Mouse (Mus musculus): ENCODE measurements around the gene Zfp872. TPM values are rescaled to one million over a fixed set of nuclear protein-coding genes. Genes with fewer than 3 reads are reported as not detected.
A peak's percentile ranks its signal among the peaks of the same experiment; 100 is the strongest.
"Not testable (repeated sequence)": the region's sequence is repeated elsewhere in the genome, so short reads cannot be mapped to it uniquely, and the experiment has no call there.

Zfp872 gene
- polyA plus RNA-seq (2014; fragmentation: Nextera tagmentation; extraction: Ambion mirVana), result 0.07 and 0.55 TPM in 2 replicates

DNA sequence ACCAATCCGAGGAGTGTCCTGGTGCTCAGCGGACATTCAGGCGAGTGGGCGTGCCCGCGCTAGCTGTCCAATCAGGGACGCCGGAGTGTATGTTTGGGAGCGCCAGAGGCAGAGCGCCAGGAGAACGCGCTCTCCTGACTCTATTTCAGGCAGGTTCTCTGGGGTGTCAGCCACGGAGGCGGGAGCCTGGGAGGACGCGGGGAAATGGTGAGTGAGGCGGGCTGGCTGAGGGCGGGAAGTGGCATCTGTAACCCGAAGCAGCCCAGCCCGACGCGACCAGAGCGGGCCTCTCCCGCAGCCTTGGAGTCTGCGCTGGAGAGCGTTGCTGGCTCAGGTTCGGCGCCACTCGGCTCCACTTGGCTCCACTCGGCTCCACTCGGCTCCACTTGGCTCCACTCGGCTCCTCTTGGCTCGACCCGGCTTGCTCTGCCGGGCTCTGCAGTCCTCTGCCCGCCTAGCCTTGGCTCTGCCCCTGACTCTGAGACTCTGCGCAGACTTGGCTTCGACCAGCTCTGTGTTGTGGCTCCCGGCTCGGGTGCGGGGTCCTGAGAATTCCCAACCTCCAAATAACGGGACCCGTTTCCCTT lies at the start of gene Zfp872:
Zfp872 (plus strand) TSS at position 66 of the 587 bp plus-strand sequence.
- Histone ChIP-seq H3K27ac (replicated peaks; ENCODE audit: low read depth, low read length) (no peak within 1 kb of the TSS), H3K4me2 (ENCODE audit: low read length) (peak within 1 kb of the TSS; percentile 66), H3K9ac (replicated peaks; ENCODE audit: low read length) (peak within 1 kb of the TSS; percentile 47), H3K27me3 (ENCODE audit: control insufficient read depth, insufficient read depth, low read length) (peaks cover 6% of the 10 kb centered on the region; the same call in 1 of the 2 replicates), H3K36me3 (ENCODE audit: control insufficient read depth, insufficient read depth, low read length) (no peaks in the 10 kb centered on the region), H3K4me3 (replicated peaks; ENCODE audit: low read depth, low read length) (peak within 1 kb of the TSS; percentile 39), H3K4me1 (ENCODE audit: control insufficient read depth, insufficient read depth, low read length) (no peaks in the 10 kb centered on the region), H3K9me3 (ENCODE audit: control insufficient read depth, low read length) (peaks cover 8% of the 10 kb centered on the region; the same call in 1 of the 2 replicates)
- 15% methylated on average over 43 of the region's 43 CpGs for WGBS
- DNase-seq (peak; percentile 63), ATAC-seq (ENCODE audit: low FRiP score, low TSS enrichment) (peak; percentile 72)

DNA sequence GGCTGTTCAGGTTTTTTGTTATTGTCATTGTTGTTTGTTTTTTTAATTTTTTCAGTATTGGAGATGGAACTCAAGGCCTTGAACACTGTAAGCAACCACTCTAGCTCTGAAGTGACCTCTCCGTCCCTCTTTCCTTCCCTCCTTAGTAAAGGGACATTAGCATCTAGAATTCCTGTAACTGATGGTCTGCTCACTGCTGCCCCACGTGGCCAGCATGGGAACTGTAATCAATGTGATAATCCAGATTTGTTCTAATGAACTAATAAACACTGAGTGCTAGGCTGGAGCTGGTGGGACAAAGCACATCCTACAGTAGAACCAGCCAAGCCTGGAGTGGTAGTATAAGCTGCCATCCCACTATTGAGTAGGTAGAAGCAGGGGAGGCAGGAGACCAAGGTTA lies 49.4 kb upstream of the Zfp872 start:
- no peaks in the 10 kb centered on the region for H3K9me3 ChIP-seq (ENCODE audit: control insufficient read depth, low read length)
- WGBS, result 30% methylated on average over 2 of the region's 2 CpGs
- no peak overlapping the region for H3K4me3 ChIP-seq (replicated peaks; ENCODE audit: low read depth, low read length)
- DNase-seq, result peak; percentile 64
- no peaks in the 10 kb centered on the region for H3K27me3 ChIP-seq (ENCODE audit: control insufficient read depth, insufficient read depth, low read length)
- no peak overlapping the region for H3K4me2 ChIP-seq (ENCODE audit: low read length)
- no peak overlapping the region for H3K27ac ChIP-seq (replicated peaks; ENCODE audit: low read depth, low read length)
- no peaks in the 10 kb centered on the region for H3K4me1 ChIP-seq (ENCODE audit: control insufficient read depth, insufficient read depth, low read length)
- H3K36me3 ChIP-seq (ENCODE audit: control insufficient read depth, insufficient read depth, low read length), result no peaks in the 10 kb centered on the region
- ATAC-seq (ENCODE audit: low FRiP score, low TSS enrichment), result no peak
- H3K9ac ChIP-seq (replicated peaks; ENCODE audit: low read length), result no peak overlapping the region

DNA sequence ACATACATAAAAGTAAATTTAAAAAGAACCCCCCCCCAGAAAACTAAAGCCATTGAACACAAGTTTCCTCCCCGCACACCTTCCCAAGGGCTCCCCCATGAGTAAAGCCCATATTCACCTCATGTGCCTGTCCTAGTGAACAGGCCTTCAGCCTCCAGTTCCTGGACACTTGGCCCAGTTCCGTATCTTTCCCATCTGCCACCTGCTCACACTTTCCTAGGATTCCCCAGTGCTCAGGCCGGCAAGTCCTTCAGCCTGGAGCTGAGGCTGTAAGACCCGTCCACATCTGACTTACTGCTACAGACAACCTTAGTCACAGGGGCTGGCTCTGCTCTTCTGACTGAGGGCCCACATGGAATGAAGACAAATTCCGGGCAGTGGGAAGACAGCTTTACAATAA lies 48.1 kb upstream of the Zfp872 start:
- H3K4me3 ChIP-seq (replicated peaks; ENCODE audit: low read depth, low read length), result no peak overlapping the region
- no peak overlapping the region for H3K27ac ChIP-seq (replicated peaks; ENCODE audit: low read depth, low read length)
- H3K4me2 ChIP-seq (ENCODE audit: low read length), result no peak overlapping the region
- DNase-seq (no peak), ATAC-seq (ENCODE audit: low FRiP score, low TSS enrichment) (no peak)
- 88% methylated on average over 5 of the region's 5 CpGs for WGBS
- no peaks in the 10 kb centered on the region for H3K36me3 ChIP-seq (ENCODE audit: control insufficient read depth, insufficient read depth, low read length)
- H3K27me3 ChIP-seq (ENCODE audit: control insufficient read depth, insufficient read depth, low read length), result no peaks in the 10 kb centered on the region
- no peaks in the 10 kb centered on the region for H3K4me1 ChIP-seq (ENCODE audit: control insufficient read depth, insufficient read depth, low read length)
- no peak overlapping the region for H3K9ac ChIP-seq (replicated peaks; ENCODE audit: low read length)
- no peaks in the 10 kb centered on the region for H3K9me3 ChIP-seq (ENCODE audit: control insufficient read depth, low read length)

DNA sequence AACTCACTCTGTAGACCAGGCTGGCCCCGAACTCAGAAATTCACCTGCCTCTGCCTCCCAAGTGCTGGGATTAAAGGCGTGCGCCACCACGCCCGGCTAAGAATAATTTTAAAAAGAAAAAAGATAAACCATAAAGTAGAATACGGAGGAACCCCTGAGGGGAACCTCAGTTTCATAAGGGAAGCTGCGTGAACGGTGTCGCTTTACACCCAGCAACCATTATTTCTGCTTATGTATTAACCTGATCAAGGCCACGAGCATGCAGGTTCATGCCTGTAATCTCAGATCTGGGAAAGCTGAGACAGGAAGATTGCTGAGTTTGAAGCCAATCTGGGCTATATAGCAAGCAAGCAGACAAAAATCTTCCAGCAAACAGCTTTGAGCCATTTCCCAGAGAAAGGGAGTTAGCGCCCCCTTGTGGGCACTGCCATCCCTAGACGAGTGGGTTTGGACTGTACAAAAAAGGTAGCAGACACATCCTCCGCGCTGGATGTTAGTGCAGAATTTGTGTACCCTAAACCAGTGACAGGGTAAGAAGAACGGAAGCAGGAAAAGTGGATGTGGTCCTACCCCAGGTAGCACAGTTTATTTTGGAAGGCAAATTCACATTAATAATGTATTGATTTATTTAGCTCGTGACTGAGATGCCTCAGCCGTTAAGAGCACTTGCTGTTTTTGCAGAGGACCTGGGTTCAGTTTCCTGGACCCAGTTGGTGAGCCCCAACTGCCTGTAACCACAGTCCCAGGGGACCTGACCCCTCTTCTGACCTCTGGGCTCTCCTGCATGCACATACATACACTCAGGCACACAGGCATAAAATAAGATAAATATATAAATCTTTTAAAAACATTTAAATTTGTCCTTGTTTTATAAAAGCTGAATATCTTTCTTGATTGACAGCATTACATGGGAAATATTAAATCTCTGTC lies 44.5 kb upstream of the Zfp872 start:
- DNase-seq (peak; percentile 94), ATAC-seq (ENCODE audit: low FRiP score, low TSS enrichment) (peak; percentile 50; the same call in 1 of the 2 replicates)
- Histone ChIP-seq H3K36me3 (ENCODE audit: control insufficient read depth, insufficient read depth, low read length) (no peaks in the 10 kb centered on the region), H3K4me1 (ENCODE audit: control insufficient read depth, insufficient read depth, low read length) (no peaks in the 10 kb centered on the region), H3K27me3 (ENCODE audit: control insufficient read depth, insufficient read depth, low read length) (no peaks in the 10 kb centered on the region), H3K9me3 (ENCODE audit: control insufficient read depth, low read length) (no peaks in the 10 kb centered on the region; the same call in 1 of the 2 replicates), H3K4me2 (ENCODE audit: low read length) (no peak overlapping the region), H3K4me3 (replicated peaks; ENCODE audit: low read depth, low read length) (no peak overlapping the region), H3K27ac (replicated peaks; ENCODE audit: low read depth, low read length) (no peak overlapping the region), H3K9ac (replicated peaks; ENCODE audit: low read length) (no peak overlapping the region)
- WGBS, result 53% methylated on average over 17 of the region's 17 CpGs

DNA sequence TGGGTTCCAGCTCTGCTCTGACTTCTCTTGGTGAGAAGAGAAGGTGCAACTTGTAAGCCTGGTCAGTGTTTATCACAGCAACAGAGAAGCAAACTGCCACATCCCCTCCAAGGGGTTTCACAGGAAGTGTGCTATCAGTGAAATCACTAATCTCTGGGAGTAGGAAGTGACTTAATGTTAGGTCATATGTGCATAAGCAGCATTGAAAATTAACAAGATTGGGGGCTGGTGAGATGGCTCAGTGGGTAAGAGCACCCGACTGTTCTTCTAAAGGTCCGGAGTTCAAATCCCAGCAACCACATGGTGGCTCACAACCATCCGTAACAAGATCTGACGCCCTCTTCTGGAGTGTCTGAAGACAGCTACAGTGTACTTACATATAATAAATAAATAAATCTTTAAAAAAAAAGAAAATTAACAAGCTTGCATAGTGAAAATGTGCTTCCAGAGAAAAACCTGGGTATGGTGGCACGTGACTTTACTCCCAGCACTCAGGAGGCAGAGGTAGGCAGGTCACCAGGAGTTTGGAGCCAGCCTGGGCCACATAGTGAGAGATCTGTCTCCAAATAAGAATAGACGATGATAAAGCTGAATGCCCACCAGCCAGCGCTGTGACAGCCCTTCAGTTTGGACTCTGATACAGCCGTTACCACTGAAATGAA lies 43.5 kb upstream of the Zfp872 start:
- Histone ChIP-seq H3K4me3 (replicated peaks; ENCODE audit: low read depth, low read length) (no peak overlapping the region), H3K4me2 (ENCODE audit: low read length) (no peak overlapping the region), H3K27ac (replicated peaks; ENCODE audit: low read depth, low read length) (no peak overlapping the region), H3K36me3 (ENCODE audit: control insufficient read depth, insufficient read depth, low read length) (no peaks in the 10 kb centered on the region), H3K4me1 (ENCODE audit: control insufficient read depth, insufficient read depth, low read length) (no peaks in the 10 kb centered on the region), H3K27me3 (ENCODE audit: control insufficient read depth, insufficient read depth, low read length) (no peaks in the 10 kb centered on the region), H3K9me3 (ENCODE audit: control insufficient read depth, low read length) (no peaks in the 10 kb centered on the region; the same call in 1 of the 2 replicates), H3K9ac (replicated peaks; ENCODE audit: low read length) (no peak overlapping the region)
- ATAC-seq (ENCODE audit: low FRiP score, low TSS enrichment) (no peak), DNase-seq (no peak)
- 79% methylated on average over 6 of the region's 8 CpGs for WGBS

DNA sequence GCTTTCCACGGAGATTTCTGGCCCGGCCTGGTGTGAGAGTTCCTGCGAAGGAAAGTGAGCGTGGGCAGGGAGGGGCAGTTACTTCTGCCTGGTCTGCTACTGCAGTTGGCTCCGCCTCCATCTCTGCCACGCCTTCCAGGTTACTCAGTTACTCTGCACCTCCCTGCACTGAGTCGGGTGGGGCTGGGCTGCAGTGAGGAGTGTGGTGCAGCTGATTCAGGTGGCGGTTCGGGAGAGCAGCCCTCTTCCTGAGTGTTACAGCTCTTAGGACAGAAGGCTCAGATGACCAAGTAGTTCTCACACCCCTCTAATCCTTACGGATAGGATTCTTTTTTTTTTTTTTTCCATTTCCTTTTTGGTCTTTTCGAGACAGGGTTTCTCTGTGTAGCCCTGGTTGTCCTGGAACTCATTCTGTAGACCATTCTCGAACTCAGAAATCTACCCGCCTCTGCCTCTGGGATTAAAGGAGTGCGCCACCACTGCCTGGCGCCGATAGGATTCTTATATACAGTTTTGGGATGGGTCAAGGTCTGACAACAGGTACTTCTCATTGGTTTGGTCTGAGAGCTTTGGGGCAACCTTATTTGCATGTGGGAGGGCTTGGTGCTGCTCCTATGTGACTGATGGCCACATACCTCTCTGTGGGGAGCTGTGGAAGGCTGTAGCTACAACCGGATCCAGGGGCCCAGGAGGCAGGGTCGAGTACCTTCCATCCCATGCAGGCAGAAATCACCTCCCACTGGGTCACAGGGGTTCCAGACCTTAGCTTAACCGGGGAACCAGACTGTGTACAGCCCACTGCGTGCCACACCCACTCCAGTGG lies 38.3 kb upstream of the Zfp872 start:
- Histone ChIP-seq H3K4me3 (replicated peaks; ENCODE audit: low read depth, low read length) (no peak overlapping the region), H3K9me3 (ENCODE audit: control insufficient read depth, low read length) (no peaks in the 10 kb centered on the region; the same call in 1 of the 2 replicates), H3K9ac (replicated peaks; ENCODE audit: low read length) (no peak overlapping the region), H3K4me1 (ENCODE audit: control insufficient read depth, insufficient read depth, low read length) (no peaks in the 10 kb centered on the region), H3K27me3 (ENCODE audit: control insufficient read depth, insufficient read depth, low read length) (no peaks in the 10 kb centered on the region), H3K4me2 (ENCODE audit: low read length) (no peak overlapping the region), H3K27ac (replicated peaks; ENCODE audit: low read depth, low read length) (no peak overlapping the region), H3K36me3 (ENCODE audit: control insufficient read depth, insufficient read depth, low read length) (no peaks in the 10 kb centered on the region)
- ATAC-seq (ENCODE audit: low FRiP score, low TSS enrichment) (no peak), DNase-seq (no peak)
- WGBS, result 81% methylated on average over 20 of the region's 20 CpGs

DNA sequence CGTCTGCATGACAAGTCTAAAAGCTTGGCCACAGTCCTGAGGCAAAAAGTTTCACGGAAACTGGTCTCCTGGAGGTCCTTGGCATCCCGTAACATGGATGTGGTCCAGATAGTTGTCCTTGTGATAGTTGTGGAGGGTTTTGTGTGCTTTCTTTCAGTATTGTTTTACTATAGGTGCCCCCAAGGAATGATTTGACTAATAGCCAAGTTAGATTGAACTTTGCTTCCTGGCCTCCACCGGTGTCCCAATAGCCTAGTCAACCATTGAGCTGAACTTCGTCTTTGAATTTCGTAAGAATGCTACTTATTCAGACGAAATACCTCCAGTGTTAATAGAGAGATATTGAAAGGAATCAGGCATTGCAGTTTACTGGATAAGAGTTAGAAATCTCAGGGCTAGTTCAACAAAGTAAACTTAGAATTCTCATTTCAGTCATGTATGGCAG lies 37.6 kb upstream of the Zfp872 start:
- H3K9ac ChIP-seq (replicated peaks; ENCODE audit: low read length); H3K4me2 ChIP-seq (ENCODE audit: low read length); H3K9me3 ChIP-seq (ENCODE audit: control insufficient read depth, low read length); H3K27me3 ChIP-seq (ENCODE audit: control insufficient read depth, insufficient read depth, low read length); H3K4me1 ChIP-seq (ENCODE audit: control insufficient read depth, insufficient read depth, low read length); H3K36me3 ChIP-seq (ENCODE audit: control insufficient read depth, insufficient read depth, low read length); H3K27ac ChIP-seq (replicated peaks; ENCODE audit: low read depth, low read length); DNase-seq; ATAC-seq (ENCODE audit: low FRiP score, low TSS enrichment); H3K4me3 ChIP-seq (replicated peaks; ENCODE audit: low read depth, low read length): not testable (repeated sequence)
- WGBS, result 88% methylated on average over 7 of the region's 7 CpGs

DNA sequence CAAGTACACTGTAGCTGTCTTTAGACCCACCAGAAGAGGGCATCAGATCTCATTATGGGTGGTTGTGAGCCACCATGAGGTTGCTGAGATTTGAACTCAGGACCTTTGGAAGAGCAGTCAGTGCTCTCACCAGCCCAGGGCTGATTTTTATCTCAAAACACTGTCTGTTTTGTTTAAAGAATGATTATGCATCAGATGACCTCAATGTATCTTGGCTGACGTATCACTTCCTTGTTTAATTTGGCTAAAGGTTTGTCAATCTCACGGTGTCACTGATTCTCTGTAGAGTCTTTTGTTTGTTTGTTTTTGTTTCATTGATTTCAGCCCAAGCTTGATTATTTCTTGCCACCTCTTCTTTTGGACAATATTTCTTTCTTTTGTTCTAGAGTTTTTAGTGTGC lies 36.9 kb upstream of the Zfp872 start:
- H3K9ac ChIP-seq (replicated peaks; ENCODE audit: low read length), result no peak overlapping the region
- H3K4me1 ChIP-seq (ENCODE audit: control insufficient read depth, insufficient read depth, low read length), result no peaks in the 10 kb centered on the region
- ATAC-seq (ENCODE audit: low FRiP score, low TSS enrichment) (no peak), DNase-seq (no peak)
- 96% methylated on average over 2 of the region's 2 CpGs for WGBS
- H3K27me3 ChIP-seq (ENCODE audit: control insufficient read depth, insufficient read depth, low read length), result no peaks in the 10 kb centered on the region
- no peak overlapping the region for H3K27ac ChIP-seq (replicated peaks; ENCODE audit: low read depth, low read length)
- no peaks in the 10 kb centered on the region; the same call in 1 of the 2 replicates for H3K9me3 ChIP-seq (ENCODE audit: control insufficient read depth, low read length)
- H3K4me3 ChIP-seq (replicated peaks; ENCODE audit: low read depth, low read length), result no peak overlapping the region
- no peaks in the 10 kb centered on the region for H3K36me3 ChIP-seq (ENCODE audit: control insufficient read depth, insufficient read depth, low read length)
- no peak overlapping the region for H3K4me2 ChIP-seq (ENCODE audit: low read length)
